Mouse (Mus musculus) limb, embryonic 12.5 days (tissue): ENCODE results near the gene Rint1. TPM values are rescaled to one million over a fixed set of nuclear protein-coding genes. Genes with fewer than 3 reads are reported as not detected.
"Not testable (repeated sequence)": the region's sequence is repeated elsewhere in the genome, so short reads cannot be mapped to it uniquely, and the experiment has no call there.

Source experiments
- ATAC-seq: fragments of 200-750 bp; cut with Nextera tagmentation; 2 replicates; pipeline ENCODE4 v1.8.0; 2017; ENCODE audit warnings: low read depth, moderate TSS enrichment; ENCODE audit not compliant: insufficient number of reproducible peaks, insufficient read depth, low FRiP score, low TSS enrichment
- H3K27ac ChIP-seq: fragments of 300-500 bp; sonication (generic); 2 replicates; pipeline ENCODE4 v1.5.1; 2016; ENCODE audit warnings: mild to moderate bottlenecking, moderate library complexity
- H3K27me3 ChIP-seq: fragments of 300-500 bp; sonication (generic); 2 replicates; pipeline ENCODE4 v1.6.1; 2016; ENCODE audit warnings: mild to moderate bottlenecking, moderate library complexity
- H3K36me3 ChIP-seq: fragments of 300-500 bp; sonication (generic); 2 replicates; pipeline ENCODE4 v1.6.1; 2016; ENCODE audit warnings: mild to moderate bottlenecking, moderate library complexity
- H3K4me1 ChIP-seq: fragments of 300-500 bp; sonication (generic); replicated peaks from 2 replicates; pipeline ENCODE4 v1.6.1; 2016
- H3K4me2 ChIP-seq: fragments of 300-500 bp; sonication (generic); 2 replicates; pipeline ENCODE4 v1.6.1; 2016; ENCODE audit warnings: mild to moderate bottlenecking, moderate library complexity
- H3K4me3 ChIP-seq: fragments of 300-500 bp; sonication (generic); replicated peaks from 2 replicates; pipeline ENCODE4 v1.5.1; 2016; ENCODE audit warnings: mild to moderate bottlenecking
- H3K9ac ChIP-seq: fragments of 300-500 bp; sonication (generic); replicated peaks from 2 replicates; pipeline ENCODE4 v1.6.1; 2016; ENCODE audit warnings: mild to moderate bottlenecking, moderate library complexity
- H3K9me3 ChIP-seq: fragments of 300-500 bp; sonication (generic); 2 replicates; pipeline ENCODE4 v1.6.1; 2016; ENCODE audit warnings: mild to moderate bottlenecking, moderate library complexity
- WGBS: fragments of 180-500 bp; shearing (Covaris S2); methylation state at CpG from one replicate; pipeline ENCODE4 v1.1.7; 2016; 5-methylcytosine and 5-hydroxymethylcytosine counted together
- polyA plus RNA-seq: library from polyadenylated mRNA; unstranded; fragments of >200 nt; fragmentation: Nextera tagmentation; extraction: Ambion mirVana; gene quantifications from 2 replicates; pipeline ENCODE4 v1.2.1, GENCODE M21; 2016

Gene Rint1
- polyA plus RNA-seq, 1 experiment from 2014 or later: 49.2 TPM

- H3K27ac ChIP-seq: no peak overlapping the region
- H3K4me1 ChIP-seq: no peaks in the 10 kb centered on the region
- 37% methylated on average over 11 of the region's 11 CpGs for WGBS
- no peak for ATAC-seq
- H3K9ac ChIP-seq: no peak overlapping the region
- H3K4me2 ChIP-seq: no peak overlapping the region
- H3K4me3 ChIP-seq: no peak overlapping the region
- no peaks in the 10 kb centered on the region for H3K36me3 ChIP-seq
- peaks cover 25% of the 10 kb centered on the region for H3K27me3 ChIP-seq
- H3K9me3 ChIP-seq: 0 out of 2 replicates have a peak, but pooled peaks cover 3% of the 10 kb centered on the region
Observed at GRCm38 (mm10) chr5:23826321-23827004, 39.0 kb downstream of the Rint1 start.

DNA sequence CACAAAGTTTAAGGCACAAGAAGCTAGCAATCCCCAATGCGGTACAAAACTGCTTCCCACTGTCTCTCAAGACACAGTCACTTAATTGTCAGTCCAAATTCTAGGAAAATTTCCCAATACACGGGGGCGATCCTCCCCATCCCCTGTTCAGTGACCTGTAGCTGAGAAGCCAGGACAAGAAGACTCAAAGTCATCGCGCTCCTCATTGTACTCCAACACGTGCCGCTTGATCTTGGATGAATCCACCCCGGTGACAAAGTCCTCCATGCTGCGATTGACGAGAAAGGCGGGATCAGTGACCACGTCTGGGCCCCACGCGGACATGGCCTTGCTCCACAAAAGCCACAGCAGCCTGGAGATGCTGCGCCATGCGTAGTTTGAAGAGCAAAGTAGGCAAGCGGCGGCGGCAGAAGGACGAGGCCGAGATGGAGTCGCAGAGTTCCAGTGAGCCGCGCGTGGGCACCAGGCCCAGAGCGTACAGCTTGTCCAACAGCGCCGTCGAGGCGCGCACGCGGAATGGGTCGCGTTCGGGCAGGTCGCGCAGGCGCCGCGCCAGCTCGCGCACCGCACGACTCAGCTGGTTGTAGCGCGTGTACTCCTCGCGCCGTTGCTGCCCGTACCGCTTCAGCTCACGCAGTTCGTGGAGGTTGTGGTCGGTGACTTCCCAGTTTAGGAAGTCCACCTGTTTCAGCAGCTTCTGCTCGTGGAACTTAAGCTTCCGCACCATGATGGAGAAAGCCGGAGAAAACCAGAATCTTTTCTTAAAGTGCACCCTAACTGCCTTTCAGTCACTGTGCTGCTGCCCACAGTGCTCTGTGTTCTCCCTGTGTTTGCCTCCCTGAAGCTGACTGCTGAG lies 43.6 kb downstream of the Rint1 start:
- Histone ChIP-seq H3K9ac (no peak overlapping the region; the same call in 1 of the 2 replicates), H3K4me2 (peak overlapping the region; percentile 41), H3K36me3 (no peaks in the 10 kb centered on the region), H3K4me3 (peak overlapping the region; percentile 19), H3K4me1 (no peaks in the 10 kb centered on the region), H3K27me3 (peaks cover 31% of the 10 kb centered on the region), H3K9me3 (0 out of 2 replicates have a peak, but pooled peaks cover 3% of the 10 kb centered on the region), H3K27ac (no peak overlapping the region)
- ATAC-seq: no peak
- 40% methylated on average over 58 of the region's 58 CpGs for WGBS

DNA sequence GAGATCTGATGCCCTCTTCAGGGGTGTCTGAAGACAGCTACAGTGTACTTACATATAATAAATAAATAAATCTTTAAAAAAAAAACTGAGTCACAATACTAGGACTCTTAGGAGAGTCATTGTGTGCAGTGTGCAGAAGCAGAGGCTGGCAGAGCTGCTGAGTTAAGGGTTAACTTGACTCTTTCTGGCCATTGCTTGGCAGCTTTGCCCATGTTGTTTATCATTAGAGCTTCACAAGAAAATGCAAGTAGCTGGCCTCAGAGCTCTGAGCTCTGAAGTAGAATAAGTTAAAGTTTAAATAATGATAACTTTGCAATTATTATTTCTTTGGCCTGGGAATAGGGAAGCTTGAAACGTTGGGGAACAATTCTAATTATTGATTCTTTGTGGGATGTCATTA lies 48.2 kb downstream of the Rint1 start:
- Histone ChIP-seq H3K36me3 (peaks cover 21% of the 10 kb centered on the region), H3K27me3 (peaks cover 14% of the 10 kb centered on the region)
- not testable (repeated sequence) for H3K27ac ChIP-seq, H3K9me3 ChIP-seq, H3K4me2 ChIP-seq, ATAC-seq, H3K4me1 ChIP-seq, H3K4me3 ChIP-seq, H3K9ac ChIP-seq
- WGBS: 62% methylated on average over 1 of the region's 1 CpGs

DNA sequence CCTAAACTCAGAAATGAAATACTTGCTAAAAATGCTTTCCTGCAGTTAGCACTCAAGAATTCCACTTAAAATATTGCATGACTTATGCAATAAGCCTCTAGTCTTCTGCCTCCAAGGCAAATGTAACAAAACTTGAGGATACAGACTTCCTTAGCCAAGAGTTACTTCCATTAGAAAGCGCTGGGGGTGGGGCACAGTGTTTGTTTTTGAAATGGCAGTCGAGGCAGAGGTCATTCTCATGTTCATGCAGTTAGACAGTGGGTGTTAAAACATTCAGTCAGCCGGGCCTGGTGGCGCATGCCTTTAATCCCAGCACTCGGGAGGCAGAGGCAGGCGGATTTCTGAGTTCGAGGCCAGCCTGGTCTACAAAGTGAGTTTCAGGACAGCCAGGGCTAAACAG lies 50.6 kb downstream of the Rint1 start:
- Histone ChIP-seq H3K4me2 (no peak overlapping the region), H3K4me3 (no peak overlapping the region), H3K27ac (no peak overlapping the region), H3K9ac (no peak overlapping the region), H3K36me3 (peaks cover 29% of the 10 kb centered on the region), H3K4me1 (peaks cover 4% of the 10 kb centered on the region), H3K27me3 (no peaks in the 10 kb centered on the region), H3K9me3 (no peaks in the 10 kb centered on the region)
- no peak for ATAC-seq
- WGBS: 91% methylated on average over 7 of the region's 7 CpGs

DNA sequence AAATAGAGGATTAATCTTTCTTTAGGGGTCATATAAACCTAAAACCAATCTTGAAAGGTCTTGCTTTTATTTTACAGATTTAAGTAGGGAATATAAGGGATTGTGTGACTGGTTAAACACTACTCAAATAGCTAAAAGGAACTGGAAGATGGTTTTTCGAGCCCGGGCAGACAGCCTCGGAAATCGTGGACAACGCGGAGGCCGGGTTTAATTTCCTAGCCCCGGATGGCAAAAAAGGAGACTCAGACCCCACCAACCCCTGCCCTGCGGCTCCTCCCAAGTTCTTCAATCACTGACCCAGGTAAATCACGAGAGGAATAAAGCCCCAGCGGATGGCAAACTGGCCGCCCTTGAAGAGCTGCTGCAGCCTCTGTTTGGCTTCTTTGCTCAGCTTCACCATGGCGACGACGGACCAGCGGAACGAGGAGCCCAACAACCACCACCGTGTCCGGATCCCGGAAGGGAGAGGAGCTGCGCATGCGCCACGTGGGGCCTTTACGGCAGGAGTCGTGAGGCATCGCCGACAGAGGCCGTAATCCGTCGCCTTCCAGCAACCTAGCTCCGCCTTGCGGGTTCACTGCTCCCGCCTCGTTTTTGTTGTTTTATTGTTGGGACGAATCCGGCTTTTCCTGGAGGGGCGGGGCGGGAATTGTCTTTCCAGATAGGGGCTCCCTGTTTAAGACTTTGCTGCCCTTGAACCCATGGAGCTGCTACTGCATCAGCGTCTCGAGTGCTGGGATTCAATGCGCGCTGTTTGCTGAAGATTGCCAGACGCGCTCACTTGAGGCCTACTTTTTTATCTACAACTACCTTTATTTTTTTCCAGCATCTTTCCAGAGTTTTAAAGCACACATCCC lies 56.4 kb downstream of the Rint1 start, which contains the start of gene Tomm7:
Gene Tomm7 (minus strand): TSS at position 488 of the 857 bp plus-strand sequence.
- peak within 1 kb of the TSS; percentile 76 for H3K4me2 ChIP-seq
- H3K4me3 ChIP-seq: peak within 1 kb of the TSS; percentile 67
- H3K27me3 ChIP-seq: no peaks in the 10 kb centered on the region
- H3K9me3 ChIP-seq: no peaks in the 10 kb centered on the region
- H3K27ac ChIP-seq: peak within 1 kb of the TSS; percentile 87
- ATAC-seq: peak; percentile 89
- WGBS: under 1% methylated on average over 44 of the region's 44 CpGs
- H3K9ac ChIP-seq: peak within 1 kb of the TSS; percentile 73
- peaks cover 10% of the 10 kb centered on the region for H3K4me1 ChIP-seq
- H3K36me3 ChIP-seq: peaks cover 21% of the 10 kb centered on the region

DNA sequence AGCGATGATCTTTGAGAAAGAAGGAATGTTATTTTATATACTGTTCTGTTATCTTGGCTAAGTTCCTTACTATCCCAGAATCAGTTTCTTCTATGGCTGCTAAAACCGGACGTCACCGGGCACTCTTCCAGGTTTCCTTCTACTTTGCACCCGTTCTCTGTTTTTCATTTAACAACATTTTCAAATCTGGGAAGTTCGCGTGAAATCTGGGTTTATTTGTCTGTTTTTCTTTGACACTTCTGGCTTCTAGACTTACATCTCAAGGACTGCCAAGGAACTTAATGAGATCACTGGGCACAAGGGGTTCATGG lies 57.0 kb downstream of the Rint1 start:
- Histone ChIP-seq H3K36me3 (peaks cover 15% of the 10 kb centered on the region; the same call in 1 of the 2 replicates), H3K4me3 (peak overlapping the region; percentile 67), H3K9ac (peak overlapping the region; percentile 73), H3K27me3 (no peaks in the 10 kb centered on the region), H3K4me1 (peaks cover 10% of the 10 kb centered on the region), H3K4me2 (peak overlapping the region; percentile 54), H3K9me3 (no peaks in the 10 kb centered on the region), H3K27ac (peak overlapping the region; percentile 87)
- no peak for ATAC-seq
- 31% methylated on average over 7 of the region's 7 CpGs for WGBS

- no peak for ATAC-seq
- H3K9me3 ChIP-seq: no peaks in the 10 kb centered on the region
- H3K27ac ChIP-seq: no peak overlapping the region
- peaks cover 10% of the 10 kb centered on the region for H3K4me1 ChIP-seq
- no peak overlapping the region for H3K9ac ChIP-seq
- WGBS: 92% methylated on average over 3 of the region's 3 CpGs
- H3K27me3 ChIP-seq: no peaks in the 10 kb centered on the region
- peak overlapping the region; percentile 54 for H3K4me2 ChIP-seq
- H3K36me3 ChIP-seq: peaks cover 9% of the 10 kb centered on the region; the same call in 1 of the 2 replicates
- no peak overlapping the region for H3K4me3 ChIP-seq
Observed at GRCm38 (mm10) chr5:23845141-23845540, 57.6 kb downstream of the Rint1 start.

- Histone ChIP-seq H3K27ac (peak overlapping the region; percentile 73), H3K27me3 (no peaks in the 10 kb centered on the region), H3K4me3 (peak overlapping the region; percentile 90), H3K4me1 (peaks cover 5% of the 10 kb centered on the region), H3K9me3 (no peaks in the 10 kb centered on the region), H3K4me2 (peak overlapping the region; percentile 70), H3K9ac (peak overlapping the region; percentile 84), H3K36me3 (peaks cover 35% of the 10 kb centered on the region)
- under 1% methylated on average over 60 of the region's 61 CpGs for WGBS
- peak; percentile 94 for ATAC-seq
Observed at GRCm38 (mm10) chr5:23850345-23851159, 63.0 kb downstream of the Rint1 start.

DNA sequence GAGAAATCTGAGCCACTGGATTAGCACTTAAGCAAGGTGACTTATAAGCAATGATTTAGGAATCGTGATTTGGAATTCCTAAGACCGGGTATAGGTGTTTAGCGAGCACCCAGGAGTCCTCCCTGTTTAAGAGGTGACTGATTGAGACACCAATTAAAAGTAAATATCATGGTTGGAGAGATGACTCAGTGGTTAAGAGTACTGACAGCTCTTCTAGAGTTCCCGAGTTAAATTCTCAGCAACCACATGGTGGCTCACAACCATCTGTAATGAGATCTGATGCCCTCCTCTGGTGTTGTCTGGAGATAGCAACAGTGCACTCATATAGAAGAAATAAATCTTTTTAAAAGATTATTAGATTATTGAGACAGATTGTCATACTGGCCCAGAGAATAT lies 63.6 kb downstream of the Rint1 start:
- H3K27me3 ChIP-seq, H3K4me1 ChIP-seq, H3K9me3 ChIP-seq, ATAC-seq: not testable (repeated sequence)
- peak overlapping the region; percentile 73; the same call in 1 of the 2 replicates for H3K27ac ChIP-seq
- H3K4me2 ChIP-seq: peak overlapping the region; percentile 70
- peak overlapping the region; percentile 90 for H3K4me3 ChIP-seq
- WGBS: 11% methylated on average over 4 of the region's 4 CpGs
- peaks cover 41% of the 10 kb centered on the region for H3K36me3 ChIP-seq
- H3K9ac ChIP-seq: peak overlapping the region; percentile 84

DNA sequence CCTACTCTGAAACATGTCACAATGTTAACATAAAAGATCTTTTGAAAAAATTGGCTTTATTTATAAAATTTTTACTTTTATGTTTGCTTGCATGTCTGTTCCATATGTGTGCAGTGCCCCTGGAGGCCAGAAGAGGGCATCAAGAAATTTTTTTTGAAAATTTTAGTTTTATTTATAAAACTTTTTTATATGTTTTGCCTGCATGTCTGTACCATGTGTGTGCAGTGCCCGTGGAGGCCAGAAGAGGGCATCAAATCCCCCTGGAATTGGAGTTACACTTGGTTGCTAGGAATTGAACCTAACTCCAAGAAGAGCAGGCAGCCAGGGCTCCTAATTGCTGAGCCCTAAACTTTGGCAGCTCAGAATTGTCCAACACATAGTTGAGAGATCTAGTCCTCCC lies 65.4 kb downstream of the Rint1 start:
- ATAC-seq, H3K9ac ChIP-seq, H3K9me3 ChIP-seq, H3K4me3 ChIP-seq, H3K27me3 ChIP-seq, H3K4me2 ChIP-seq, H3K4me1 ChIP-seq, H3K27ac ChIP-seq: not testable (repeated sequence)
- WGBS: 91% methylated on average over 1 of the region's 1 CpGs
- H3K36me3 ChIP-seq: peaks cover 59% of the 10 kb centered on the region
